Mouse (Mus musculus) heart, embryonic 15.5 days (tissue): ENCODE results near the gene Tsga10ip. TPM values are rescaled to one million over a fixed set of nuclear protein-coding genes. Genes with fewer than 3 reads are reported as not detected.

Experiments used
- ATAC-seq: fragments of 200-750 bp; cut with Nextera tagmentation; replicated peaks from 2 replicates; pipeline ENCODE4 v1.8.0; 2017; ENCODE audit warnings: low read depth, moderate TSS enrichment; ENCODE audit not compliant: insufficient number of reproducible peaks, insufficient read depth, low FRiP score
- H3K27ac ChIP-seq: fragments of 300-500 bp; sonication (generic); 2 replicates; pipeline ENCODE4 v1.5.1; 2015; ENCODE audit warnings: mild to moderate bottlenecking, inconsistent platforms
- H3K27me3 ChIP-seq: fragments of 300-500 bp; sonication (generic); 2 replicates; pipeline ENCODE4 v1.6.1; 2015; ENCODE audit warnings: inconsistent platforms
- H3K36me3 ChIP-seq: fragments of 300-500 bp; sonication (generic); 2 replicates; pipeline ENCODE4 v1.6.1; 2015; ENCODE audit warnings: mild to moderate bottlenecking, inconsistent platforms
- H3K4me1 ChIP-seq: fragments of 300-500 bp; sonication (generic); replicated peaks from 2 replicates; pipeline ENCODE4 v1.6.1; 2015; ENCODE audit warnings: inconsistent platforms
- H3K4me2 ChIP-seq: fragments of 300-500 bp; sonication (generic); 2 replicates; pipeline ENCODE4 v1.6.1; 2015; ENCODE audit warnings: inconsistent platforms, mild to moderate bottlenecking, moderate library complexity
- H3K4me3 ChIP-seq: fragments of 300-500 bp; sonication (generic); 2 replicates; pipeline ENCODE4 v1.5.1; 2015; ENCODE audit warnings: mild to moderate bottlenecking, inconsistent platforms
- H3K9ac ChIP-seq: fragments of 300-500 bp; sonication (generic); 2 replicates; pipeline ENCODE4 v1.6.1; 2015; ENCODE audit warnings: mild to moderate bottlenecking, inconsistent platforms
- H3K9me3 ChIP-seq: fragments of 300-500 bp; sonication (generic); replicated peaks from 2 replicates; pipeline ENCODE4 v1.6.1; 2016; ENCODE audit warnings: inconsistent platforms
- WGBS: fragments of 180-500 bp; shearing (Covaris S2); methylation state at CpG from one replicate; pipeline ENCODE4 v1.1.7; 2015; ENCODE audit warnings: mixed read lengths; 5-methylcytosine and 5-hydroxymethylcytosine counted together
- polyA plus RNA-seq: library from polyadenylated mRNA; unstranded; fragments of >200 nt; fragmentation: Nextera tagmentation; extraction: Ambion mirVana; gene quantifications from 2 replicates; pipeline ENCODE4 v1.2.1, GENCODE M21; 2015

Tsga10ip gene
- polyA plus RNA-seq, 1 experiment from 2014 or later: 2.0 TPM

DNA sequence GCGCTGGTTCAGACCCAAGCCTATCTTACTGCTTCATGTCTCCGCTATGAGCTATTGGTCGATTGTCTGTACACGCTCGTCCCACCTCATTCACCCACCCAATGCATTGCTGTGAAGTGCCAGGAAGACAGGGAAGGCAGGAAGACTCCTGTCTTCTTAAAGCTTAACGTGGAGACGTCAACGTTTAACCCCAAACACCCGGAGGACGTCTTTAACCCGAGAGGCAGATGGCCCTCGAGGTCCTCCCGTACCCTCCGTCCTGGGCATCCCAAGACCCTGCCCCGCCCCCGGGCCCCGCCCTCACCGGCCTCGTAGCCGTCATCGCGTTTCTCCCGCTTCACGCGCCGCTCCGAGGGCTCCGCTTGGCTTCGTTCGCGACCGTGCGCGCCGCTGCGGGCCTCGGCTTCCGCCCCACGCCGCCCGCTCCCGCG, 14.3 kb downstream of the Tsga10ip start:
- Histone ChIP-seq H3K27me3 (no peaks in the 10 kb centered on the region), H3K9ac (peak overlapping the region; percentile 85), H3K4me3 (peak overlapping the region; percentile 78), H3K4me1 (peaks cover 47% of the 10 kb centered on the region), H3K36me3 (peaks cover 28% of the 10 kb centered on the region), H3K4me2 (peak overlapping the region; percentile 75), H3K27ac (peak overlapping the region; percentile 75), H3K9me3 (no peaks in the 10 kb centered on the region)
- ATAC-seq: 0 out of 2 replicates have a peak, but pooled peaks have one; percentile 44
- under 1% methylated on average over 43 of the region's 43 CpGs for whole genome bisulfite sequencing

GRCm38 (mm10) chr19:5384715-5385114, 17.6 kb downstream of the Tsga10ip start:
- H3K27me3 ChIP-seq: no peaks in the 10 kb centered on the region
- H3K4me3 ChIP-seq: no peak overlapping the region
- H3K4me1 ChIP-seq: peaks cover 24% of the 10 kb centered on the region
- no peak for ATAC-seq
- H3K9ac ChIP-seq: no peak overlapping the region
- H3K27ac ChIP-seq: no peak overlapping the region
- no peak overlapping the region for H3K4me2 ChIP-seq
- 82% methylated on average over 8 of the region's 8 CpGs for WGBS
- H3K36me3 ChIP-seq: peaks cover 62% of the 10 kb centered on the region
- no peaks in the 10 kb centered on the region for H3K9me3 ChIP-seq

DNA sequence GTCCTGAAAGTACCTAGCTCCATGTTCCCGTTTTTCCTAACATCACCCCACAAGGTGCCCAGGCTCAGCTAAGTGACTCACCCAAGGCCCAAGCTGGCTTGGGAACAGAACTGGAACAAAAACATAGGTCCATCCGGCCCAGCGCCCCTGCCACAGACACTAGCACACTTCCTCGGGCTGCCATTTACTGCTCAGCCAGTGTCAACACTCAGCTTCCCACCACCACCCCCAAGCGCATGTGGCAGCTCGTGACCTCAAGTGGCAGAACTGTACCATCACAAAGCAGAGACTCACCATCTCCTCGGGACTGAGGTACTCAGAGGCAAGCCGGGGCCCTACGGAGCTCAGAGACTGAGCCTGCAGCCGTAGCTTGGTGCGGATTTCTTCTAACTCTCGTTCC, 19.0 kb downstream of the Tsga10ip start:
- WGBS: 89% methylated on average over 12 of the region's 12 CpGs
- Histone ChIP-seq H3K9me3 (no peaks in the 10 kb centered on the region), H3K4me3 (no peak overlapping the region), H3K4me1 (peaks cover 17% of the 10 kb centered on the region), H3K4me2 (no peak overlapping the region), H3K27me3 (no peaks in the 10 kb centered on the region), H3K36me3 (peaks cover 75% of the 10 kb centered on the region), H3K27ac (no peak overlapping the region), H3K9ac (no peak overlapping the region)
- no peak for ATAC-seq

DNA sequence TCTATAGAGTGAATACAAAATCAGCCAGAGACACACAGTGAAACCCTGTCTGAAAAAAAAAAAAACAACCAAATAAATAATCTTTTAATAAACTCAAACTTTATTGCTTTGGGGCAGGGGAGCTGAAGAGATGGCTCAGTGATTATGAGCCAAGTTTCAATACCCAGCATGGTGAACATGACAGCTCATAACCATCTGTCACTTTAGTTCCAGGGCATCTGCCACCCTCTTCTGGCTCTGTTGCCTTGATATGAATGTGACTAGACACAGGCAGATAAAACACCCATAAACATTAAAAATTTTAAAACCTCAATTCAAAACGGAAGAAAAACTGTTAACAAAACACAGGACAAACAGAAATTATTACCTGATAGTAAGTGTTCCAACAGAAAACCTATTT, 24.9 kb downstream of the Tsga10ip start:
- no peak overlapping the region for H3K4me3 ChIP-seq
- no peak overlapping the region for H3K27ac ChIP-seq
- 96% methylated on average over 1 of the region's 1 CpGs for WGBS
- H3K4me1 ChIP-seq: no peaks in the 10 kb centered on the region
- H3K9ac ChIP-seq: no peak overlapping the region
- no peaks in the 10 kb centered on the region for H3K9me3 ChIP-seq
- no peak overlapping the region for H3K4me2 ChIP-seq
- H3K27me3 ChIP-seq: no peaks in the 10 kb centered on the region
- ATAC-seq: no peak
- H3K36me3 ChIP-seq: peaks cover 53% of the 10 kb centered on the region

DNA sequence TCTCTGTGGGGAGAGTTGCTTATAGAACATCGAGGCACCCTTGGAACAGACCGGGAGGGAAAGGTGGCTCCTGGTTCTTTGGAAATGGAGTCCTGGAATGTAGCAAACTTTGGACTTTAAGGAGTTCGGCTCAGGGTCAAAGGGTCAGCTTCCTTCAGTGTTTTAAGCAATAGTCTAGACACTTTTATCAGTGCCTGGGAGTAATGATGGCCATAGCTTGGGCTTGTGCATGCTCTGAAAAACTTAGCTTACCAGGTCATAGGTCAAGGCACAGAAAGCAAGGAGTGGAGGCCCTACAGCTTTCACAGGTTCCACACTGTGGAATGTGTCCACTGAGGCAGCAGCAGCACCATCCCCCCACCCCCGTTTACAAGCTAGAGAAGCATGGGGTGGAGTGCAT, 27.6 kb downstream of the Tsga10ip start:
- H3K4me1 ChIP-seq: no peaks in the 10 kb centered on the region
- no peak overlapping the region for H3K4me3 ChIP-seq
- H3K4me2 ChIP-seq: no peak overlapping the region
- H3K9ac ChIP-seq: no peak overlapping the region
- no peaks in the 10 kb centered on the region for H3K27me3 ChIP-seq
- no peak overlapping the region for H3K27ac ChIP-seq
- WGBS: 62% methylated on average over 4 of the region's 4 CpGs
- ATAC-seq: no peak
- H3K9me3 ChIP-seq: no peaks in the 10 kb centered on the region
- peaks cover 48% of the 10 kb centered on the region for H3K36me3 ChIP-seq

- H3K36me3 ChIP-seq: peaks cover 48% of the 10 kb centered on the region
These were observed 28.1 kb downstream of the Tsga10ip start for GRCm38 (mm10) chr19:5374177-5374576.

GRCm38 (mm10) chr19:5372724-5373123, 29.6 kb downstream of the Tsga10ip start:
- no peak for ATAC-seq
- peaks cover 43% of the 10 kb centered on the region for H3K36me3 ChIP-seq
- 93% methylated on average over 7 of the region's 7 CpGs for WGBS
- peaks cover 8% of the 10 kb centered on the region for H3K4me1 ChIP-seq
- H3K4me2 ChIP-seq: no peak overlapping the region
- no peaks in the 10 kb centered on the region for H3K9me3 ChIP-seq
- no peak overlapping the region for H3K27ac ChIP-seq
- H3K9ac ChIP-seq: no peak overlapping the region
- no peaks in the 10 kb centered on the region for H3K27me3 ChIP-seq
- H3K4me3 ChIP-seq: no peak overlapping the region

More at GRCm38 (mm10) chr19:5374177-5374576, 28.1 kb downstream of the Tsga10ip start:
- 66% methylated on average over 4 of the region's 4 CpGs for WGBS
- Histone ChIP-seq H3K27ac (no peak overlapping the region), H3K4me3 (no peak overlapping the region), H3K4me1 (no peaks in the 10 kb centered on the region), H3K9me3 (no peaks in the 10 kb centered on the region), H3K9ac (no peak overlapping the region), H3K27me3 (no peaks in the 10 kb centered on the region), H3K4me2 (no peak overlapping the region)
- ATAC-seq: no peak

DNA sequence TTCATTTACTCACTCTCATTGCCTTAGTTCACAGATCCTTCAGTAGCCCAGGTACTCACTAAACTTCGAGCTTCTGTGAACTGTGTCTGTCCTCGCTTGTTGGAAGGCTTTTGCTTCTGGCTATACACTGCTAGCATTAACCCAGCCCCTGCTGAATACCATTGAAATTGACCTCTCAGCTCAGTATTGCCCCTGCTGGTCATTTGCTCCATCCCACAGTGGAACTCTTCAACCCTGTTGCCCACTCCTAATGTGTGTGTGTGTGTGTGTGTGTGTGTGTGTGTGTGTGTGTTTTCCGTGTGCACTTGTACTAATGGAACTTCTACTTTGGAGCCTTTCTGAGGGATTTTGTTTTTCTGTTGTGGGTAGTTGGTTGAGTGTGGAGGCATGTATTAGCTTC, 31.4 kb downstream of the Tsga10ip start:
- no peak overlapping the region for H3K27ac ChIP-seq
- H3K27me3 ChIP-seq: no peaks in the 10 kb centered on the region
- WGBS: 79% methylated on average over 3 of the region's 3 CpGs
- H3K4me3 ChIP-seq: no peak overlapping the region
- peaks cover 12% of the 10 kb centered on the region for H3K4me1 ChIP-seq
- H3K4me2 ChIP-seq: no peak overlapping the region
- no peaks in the 10 kb centered on the region for H3K9me3 ChIP-seq
- H3K36me3 ChIP-seq: peaks cover 39% of the 10 kb centered on the region
- H3K9ac ChIP-seq: no peak overlapping the region
- no peak for ATAC-seq

- ATAC-seq: no peak
- Histone ChIP-seq H3K4me1 (peaks cover 23% of the 10 kb centered on the region), H3K36me3 (peaks cover 51% of the 10 kb centered on the region), H3K9me3 (no peaks in the 10 kb centered on the region), H3K27ac (peak overlapping the region; percentile 96), H3K9ac (peak overlapping the region; percentile 80), H3K4me2 (peak overlapping the region; percentile 80), H3K27me3 (no peaks in the 10 kb centered on the region), H3K4me3 (peak overlapping the region; percentile 90)
- 10% methylated on average over 11 of the region's 11 CpGs for WGBS
These were observed 34.9 kb downstream of the Tsga10ip start for GRCm38 (mm10) chr19:5367455-5367854.

DNA sequence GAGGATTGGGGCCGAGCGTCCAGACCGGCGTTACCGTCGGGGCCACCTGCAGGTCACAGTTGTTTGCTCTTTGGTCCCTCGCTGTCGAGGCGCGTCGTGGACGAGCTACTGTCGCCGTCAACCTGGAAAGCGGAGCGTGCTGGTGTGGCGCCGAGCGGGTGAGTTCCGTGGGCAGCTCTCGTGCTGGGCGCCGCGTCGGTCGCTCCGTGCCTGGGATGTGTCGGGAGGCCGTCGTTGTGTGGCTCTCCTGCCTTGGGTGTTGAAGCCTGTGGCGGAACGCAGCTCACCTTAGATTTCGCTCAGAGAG, 35.3 kb downstream of the Tsga10ip start, which contains the start of gene Banf1:
Banf1 (minus strand) TSS at position 116 of the 307 bp plus-strand sequence.
- Histone ChIP-seq H3K4me3 (peak within 1 kb of the TSS; percentile 90), H3K36me3 (peaks cover 46% of the 10 kb centered on the region), H3K9ac (peak within 1 kb of the TSS; percentile 80), H3K9me3 (no peaks in the 10 kb centered on the region), H3K4me2 (peak within 1 kb of the TSS; percentile 80), H3K27ac (peak within 1 kb of the TSS; percentile 96), H3K4me1 (peaks cover 23% of the 10 kb centered on the region), H3K27me3 (no peaks in the 10 kb centered on the region)
- peak; percentile 6 for ATAC-seq
- 0% methylated on average over 33 of the region's 33 CpGs for whole genome bisulfite sequencing

GRCm38 (mm10) chr19:5366175-5367052, 35.9 kb downstream of the Tsga10ip start, which contains the start of gene Eif1ad:
Gene Eif1ad, plus strand, starts transcription at chr19:5366741.
- Histone ChIP-seq H3K27ac (peak within 1 kb of the TSS; percentile 96), H3K4me1 (peaks cover 27% of the 10 kb centered on the region), H3K36me3 (peaks cover 41% of the 10 kb centered on the region), H3K4me3 (peak within 1 kb of the TSS; percentile 90), H3K27me3 (no peaks in the 10 kb centered on the region), H3K4me2 (peak within 1 kb of the TSS; percentile 80), H3K9me3 (no peaks in the 10 kb centered on the region), H3K9ac (peak within 1 kb of the TSS; percentile 80)
- WGBS: under 1% methylated on average over 91 of the region's 92 CpGs
- ATAC-seq: peak; percentile 93

DNA sequence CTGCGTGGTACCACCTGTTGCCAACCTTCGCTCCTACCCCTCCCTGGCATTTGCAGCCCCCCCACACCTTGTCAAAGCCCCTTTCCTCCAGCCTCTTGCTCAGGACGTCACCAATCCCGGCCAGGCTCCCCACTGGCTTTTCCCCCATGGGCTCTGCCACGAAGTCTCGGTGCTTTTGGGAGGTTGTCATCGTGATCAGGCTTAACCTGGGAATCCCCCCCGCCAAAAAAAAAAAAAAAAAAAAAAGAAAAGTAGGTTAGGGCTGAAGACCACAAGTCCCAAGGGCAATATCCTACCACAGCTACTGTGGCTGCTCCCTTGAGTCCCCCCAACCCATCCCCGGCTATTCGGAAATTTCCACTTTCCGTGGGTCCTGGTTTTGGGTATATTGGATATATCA, 36.6 kb downstream of the Tsga10ip start:
- no peak for ATAC-seq
- Histone ChIP-seq H3K4me1 (peaks cover 32% of the 10 kb centered on the region), H3K4me3 (peak overlapping the region; percentile 90), H3K27me3 (no peaks in the 10 kb centered on the region), H3K36me3 (peaks cover 39% of the 10 kb centered on the region), H3K9me3 (no peaks in the 10 kb centered on the region), H3K27ac (peak overlapping the region; percentile 96), H3K4me2 (peak overlapping the region; percentile 80), H3K9ac (peak overlapping the region; percentile 80)
- 18% methylated on average over 11 of the region's 11 CpGs for WGBS
